Mouse (Mus musculus) ovary, adult 10 weeks (tissue): Measurements from ENCODE around the gene Arfip1. TPM values are rescaled to one million over a fixed set of nuclear protein-coding genes. Genes with fewer than 3 reads are reported as not detected.

Experiments used
- polyA plus RNA-seq: library from polyadenylated mRNA; stranded (reverse); fragments of 350-450 nt; fragmentation: Illumina TruSeq; extraction: RNeasy Lipid Tissue Mini Kit (QIAGEN cat#74804); gene quantifications from one replicate; pipeline ENCODE4 v1.2.3, GENCODE M21; 2014

Gene Arfip1
- polyA plus RNA-seq = 207 TPM

GRCm38 (mm10) chr3:84582023-84582912, at the start of gene Arfip1:
Gene Arfip1, minus strand, starts transcription at chr3:84582625.

GRCm38 (mm10) chr3:84593274-84593673, 10.8 kb upstream of the Arfip1 start, which contains the start of gene Tigd4:
Gene Tigd4, plus strand, starts transcription at chr3:84593574.

GRCm38 (mm10) chr3:84480006-84480897, 102.2 kb downstream of the Arfip1 start, which contains the start of gene Fhdc1:
Gene Fhdc1, minus strand, starts transcription at chr3:84480429.

Other genes with a start within 250 kb of the Arfip1 start
- 19.4 TPM for gene Fhdc1, start 102.2 kb downstream of the Arfip1 start, polyA plus RNA-seq
- 0.34 TPM for gene Tigd4, start 10.9 kb upstream of the Arfip1 start, polyA plus RNA-seq
- 2.2 TPM for gene Tmem154, start 83.6 kb upstream of the Arfip1 start, polyA plus RNA-seq
- 61.0 TPM for gene Fbxw7, start 232.6 kb upstream of the Arfip1 start, polyA plus RNA-seq